Mouse (Mus musculus) liver, postnatal 0 days (tissue): Measurements from ENCODE around the gene Fndc4.

Source experiments
- CTCF ChIP-seq: sonication (generic); IDR thresholded peaks from 2 replicates; pipeline ENCODE4 v1.5.1; 2016; ENCODE audit warnings: antibody characterized with exemption, low read depth
- EP300 ChIP-seq: IDR thresholded peaks from 2 replicates; pipeline ENCODE4 v1.6.1; 2016; ENCODE audit warnings: antibody characterized with exemption, low read depth, mild to moderate bottlenecking

DNA sequence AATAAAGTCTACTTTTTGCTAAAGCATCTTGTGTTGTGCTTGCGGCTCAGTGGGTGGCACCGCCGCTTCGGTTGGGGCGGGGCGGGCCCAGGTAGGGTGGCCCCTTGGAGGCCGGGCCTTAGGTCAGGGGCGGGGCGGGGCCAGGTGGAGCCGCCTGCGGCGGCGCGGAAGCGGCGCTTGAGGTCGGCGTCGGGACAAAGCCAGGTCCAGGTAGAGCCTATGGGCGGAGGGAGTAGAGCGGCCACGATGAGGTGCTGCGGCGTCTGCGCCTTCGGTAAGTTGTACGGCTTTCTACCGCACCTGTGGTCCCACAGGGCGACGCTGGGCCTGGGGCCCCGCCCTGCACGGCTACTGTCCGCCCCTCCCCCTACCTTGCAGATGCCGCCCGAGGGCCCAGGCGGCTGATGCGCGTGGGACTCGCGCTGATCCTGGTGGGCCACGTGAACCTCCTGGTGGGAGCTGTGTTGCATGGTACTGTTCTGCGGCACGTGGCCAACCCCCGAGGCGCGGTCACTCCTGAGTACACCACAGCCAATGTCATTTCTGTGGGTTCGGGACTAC is 44.3 kb downstream of the Fndc4 start, which contains the start of gene Krtcap3:
- no peak for TF ChIP-seq CTCF
- TF ChIP-seq EP300 = no peak
